Mouse (Mus musculus) embryonic fibroblast, embryonic 13.5 days (primary cell): ENCODE data around the gene Tmem30c.

ENCODE experiments used
- CTCF ChIP-seq: IDR thresholded peaks from 2 replicates; pipeline ENCODE4 v1.5.1; 2011; ENCODE audit warnings: mild to moderate bottlenecking, control low read depth, low read length, moderate library complexity, borderline replicate concordance; ENCODE audit not compliant: insufficient read depth
- POLR2A ChIP-seq: IDR thresholded peaks from 2 replicates; pipeline ENCODE4 v1.6.1; 2011; ENCODE audit warnings: low read depth, mild to moderate bottlenecking, control low read depth, low read length, moderate library complexity

- TF ChIP-seq CTCF (no peak), POLR2A (no peak)
Observed at GRCm38 (mm10) chr16:57317882-57318636, 25.4 kb upstream of the Tmem30c start.
